Mouse (Mus musculus): ENCODE data around the gene Olfr543. TPM values are rescaled to one million over a fixed set of nuclear protein-coding genes. Genes with fewer than 3 reads are reported as not detected.
"Not testable (repeated sequence)": the region's sequence is repeated elsewhere in the genome, so short reads cannot be mapped to it uniquely, and the experiment has no call there.

The Olfr543 gene
- 0.08 TPM in 1 of 2 replicates, not detected in the other for polyA plus RNA-seq (2012; rRNA removed)

- no peak for DNase-seq (ENCODE audit: extremely low spot score in 1 of 2, low spot score in 1 of 2)
These were observed at the start of gene Olfr543 for GRCm38 (mm10) chr7:102481579-102481978. Olfr543 (minus strand) TSS chr7:102481679.

- DNase-seq (ENCODE audit: extremely low spot score in 1 of 2, low spot score in 1 of 2), result no peak
These were observed 47.6 kb upstream of the Olfr543 start for GRCm38 (mm10) chr7:102529052-102529451.

- no peak for DNase-seq (ENCODE audit: extremely low spot score in 1 of 2, low spot score in 1 of 2)
These were observed 35.5 kb upstream of the Olfr543 start for GRCm38 (mm10) chr7:102517051-102517335.

- no peak for DNase-seq (ENCODE audit: extremely low spot score in 1 of 2, low spot score in 1 of 2)
These were observed 35.0 kb upstream of the Olfr543 start for GRCm38 (mm10) chr7:102516261-102517050.

- no peak for DNase-seq (ENCODE audit: extremely low spot score in 1 of 2, low spot score in 1 of 2)
These were observed 32.7 kb upstream of the Olfr543 start for GRCm38 (mm10) chr7:102514144-102514543.

GRCm38 (mm10) chr7:102512814-102513435, 31.4 kb upstream of the Olfr543 start:
- peak; percentile 20 to 88 for DNase-seq (ENCODE audit: extremely low spot score in 1 of 2, low spot score in 1 of 2)

- DNase-seq (ENCODE audit: extremely low spot score in 1 of 2, low spot score in 1 of 2), result no peak
These were observed 30.4 kb upstream of the Olfr543 start for GRCm38 (mm10) chr7:102511927-102512326.

GRCm38 (mm10) chr7:102509726-102510125, 28.2 kb upstream of the Olfr543 start:
- DNase-seq (ENCODE audit: extremely low spot score in 1 of 2, low spot score in 1 of 2), result no peak

GRCm38 (mm10) chr7:102508666-102509065, 27.2 kb upstream of the Olfr543 start:
- no peak for DNase-seq (ENCODE audit: extremely low spot score in 1 of 2, low spot score in 1 of 2)

GRCm38 (mm10) chr7:102508066-102508465, 26.6 kb upstream of the Olfr543 start:
- DNase-seq (ENCODE audit: extremely low spot score in 1 of 2, low spot score in 1 of 2), result no peak

GRCm38 (mm10) chr7:102506848-102507247, 25.4 kb upstream of the Olfr543 start:
- peak; percentile 55 to 90 for DNase-seq (ENCODE audit: extremely low spot score in 1 of 2, low spot score in 1 of 2)

GRCm38 (mm10) chr7:102501986-102502385, 20.5 kb upstream of the Olfr543 start:
- no peak for DNase-seq (ENCODE audit: extremely low spot score in 1 of 2, low spot score in 1 of 2)

GRCm38 (mm10) chr7:102499473-102499872, 18.0 kb upstream of the Olfr543 start, which contains the start of gene Olfr545:
Olfr545 (minus strand) TSS chr7:102499573.
- no peak for DNase-seq (ENCODE audit: extremely low spot score in 1 of 2, low spot score in 1 of 2)

- not testable (repeated sequence) for DNase-seq (ENCODE audit: extremely low spot score in 1 of 2, low spot score in 1 of 2)
These were observed 12.9 kb upstream of the Olfr543 start for GRCm38 (mm10) chr7:102494416-102494815.

GRCm38 (mm10) chr7:102488161-102488560, 6.7 kb upstream of the Olfr543 start, which contains the start of gene Olfr544:
Olfr544 (minus strand) TSS chr7:102488313.
- DNase-seq (ENCODE audit: extremely low spot score in 1 of 2, low spot score in 1 of 2), result no peak

- DNase-seq (ENCODE audit: extremely low spot score in 1 of 2, low spot score in 1 of 2), result no peak
These were observed 4.6 kb upstream of the Olfr543 start for GRCm38 (mm10) chr7:102486105-102486504.

GRCm38 (mm10) chr7:102484766-102485165, 3.3 kb upstream of the Olfr543 start:
- not testable (repeated sequence) for DNase-seq (ENCODE audit: extremely low spot score in 1 of 2, low spot score in 1 of 2)

GRCm38 (mm10) chr7:102483665-102484064, 2.2 kb upstream of the Olfr543 start:
- no peak for DNase-seq (ENCODE audit: extremely low spot score in 1 of 2, low spot score in 1 of 2)

- DNase-seq (ENCODE audit: extremely low spot score in 1 of 2, low spot score in 1 of 2), result no peak
These were observed 658 bp downstream of the Olfr543 start for GRCm38 (mm10) chr7:102480821-102481220.

- DNase-seq (ENCODE audit: extremely low spot score in 1 of 2, low spot score in 1 of 2), result no peak
These were observed 2.0 kb downstream of the Olfr543 start for GRCm38 (mm10) chr7:102479368-102480078.

GRCm38 (mm10) chr7:102478926-102479325, 2.6 kb downstream of the Olfr543 start:
- no peak for DNase-seq (ENCODE audit: extremely low spot score in 1 of 2, low spot score in 1 of 2)

All from frontal cortex, adult 2 months (tissue).